Mouse (Mus musculus) neural tube, embryonic 14.5 days (tissue): Measurements from ENCODE around the gene D430042O09Rik. TPM values are rescaled to one million over a fixed set of nuclear protein-coding genes. Genes with fewer than 3 reads are reported as not detected.

Experiments
- ATAC-seq: fragments of 200-750 bp; cut with Nextera tagmentation; 2 replicates; pipeline ENCODE4 v1.8.0; 2017; ENCODE audit warnings: low read depth, mild to moderate bottlenecking, moderate TSS enrichment, moderate library complexity
- H3K27ac ChIP-seq: fragments of 300-500 bp; sonication (generic); 2 replicates; pipeline ENCODE4 v1.5.1; 2014; ENCODE audit warnings: low read depth, mild to moderate bottlenecking, control low read depth, low read length, moderate library complexity, mixed read lengths
- H3K27me3 ChIP-seq: fragments of 300-500 bp; sonication (generic); 2 replicates; pipeline ENCODE4 v1.6.1; 2014; ENCODE audit warnings: low read length; ENCODE audit not compliant: control insufficient read depth, insufficient read depth
- H3K36me3 ChIP-seq: fragments of 300-500 bp; sonication (generic); 2 replicates; pipeline ENCODE4 v1.6.1; 2014; ENCODE audit warnings: low read length, mixed read lengths; ENCODE audit not compliant: control insufficient read depth, insufficient read depth
- H3K4me1 ChIP-seq: fragments of 300-500 bp; sonication (generic); 2 replicates; pipeline ENCODE4 v1.6.1; 2014; ENCODE audit warnings: low read length; ENCODE audit not compliant: control insufficient read depth, insufficient read depth
- H3K4me2 ChIP-seq: fragments of 300-500 bp; sonication (generic); 2 replicates; pipeline ENCODE4 v1.6.1; 2014; ENCODE audit warnings: mild to moderate bottlenecking, low read depth, low read length, control low read depth
- H3K4me3 ChIP-seq: fragments of 300-500 bp; sonication (generic); 2 replicates; pipeline ENCODE4 v1.5.1; 2014; ENCODE audit warnings: low read depth, low read length, control low read depth, mixed read lengths
- H3K9ac ChIP-seq: fragments of 300-500 bp; sonication (generic); replicated peaks from 2 replicates; pipeline ENCODE4 v1.6.1; 2014; ENCODE audit warnings: low read depth, mild to moderate bottlenecking, control low read depth, low read length, mixed read lengths
- H3K9me3 ChIP-seq: fragments of 300-500 bp; sonication (generic); 2 replicates; pipeline ENCODE4 v1.6.1; 2016; ENCODE audit warnings: low read length; ENCODE audit not compliant: control insufficient read depth
- WGBS: fragments of 180-500 bp; shearing (Covaris S2); extraction: QIAGEN DNeasy Blood & Tissue Kit; methylation state at CpG from one replicate; pipeline ENCODE4 v1.1.7; 2014; 5-methylcytosine and 5-hydroxymethylcytosine counted together
- polyA plus RNA-seq: library from polyadenylated mRNA; unstranded; fragments of >200 nt; fragmentation: Nextera tagmentation; extraction: Ambion mirVana; gene quantifications from 2 replicates; pipeline ENCODE4 v1.2.1, GENCODE M21; 2014

D430042O09Rik gene
- polyA plus RNA-seq, 1 experiment from 2014 or later = 6.8 TPM

DNA sequence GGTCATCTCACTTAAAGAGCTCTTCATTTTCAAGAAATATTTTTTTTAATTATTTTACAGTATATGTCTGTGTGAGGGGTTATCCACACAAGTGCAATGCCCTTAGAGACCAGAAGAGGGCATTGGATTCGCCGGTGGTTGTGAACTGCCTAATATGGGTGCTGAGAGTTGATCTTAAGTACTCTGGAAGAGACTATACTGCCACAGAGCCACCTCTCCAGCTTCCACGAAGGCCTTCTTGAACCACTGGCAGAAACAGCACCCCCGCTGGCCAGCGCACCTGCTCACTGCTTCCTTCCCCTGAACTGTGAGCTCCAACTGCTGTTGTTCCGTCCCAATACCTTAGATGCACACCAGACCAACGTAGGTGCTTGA lies 39.6 kb downstream of the D430042O09Rik start:
- WGBS = 66% methylated on average over 7 of the region's 7 CpGs
- H3K4me2 ChIP-seq = no peak overlapping the region
- no peak overlapping the region for H3K9ac ChIP-seq
- no peaks in the 10 kb centered on the region for H3K9me3 ChIP-seq
- no peak overlapping the region for H3K27ac ChIP-seq
- no peak for ATAC-seq
- H3K4me1 ChIP-seq = no peaks in the 10 kb centered on the region
- no peaks in the 10 kb centered on the region for H3K27me3 ChIP-seq
- no peak overlapping the region for H3K4me3 ChIP-seq
- no peaks in the 10 kb centered on the region for H3K36me3 ChIP-seq

GRCm38 (mm10) chr7:125748186-125748585 lies 40.5 kb downstream of the D430042O09Rik start:
- H3K36me3 ChIP-seq = no peaks in the 10 kb centered on the region
- H3K4me3 ChIP-seq = no peak overlapping the region
- H3K27ac ChIP-seq = no peak overlapping the region
- no peaks in the 10 kb centered on the region for H3K4me1 ChIP-seq
- no peak for ATAC-seq
- no peaks in the 10 kb centered on the region for H3K27me3 ChIP-seq
- 56% methylated on average over 3 of the region's 3 CpGs for WGBS
- no peak overlapping the region for H3K9ac ChIP-seq
- H3K4me2 ChIP-seq = no peak overlapping the region
- H3K9me3 ChIP-seq = no peaks in the 10 kb centered on the region

GRCm38 (mm10) chr7:125752699-125753325 lies 45.1 kb downstream of the D430042O09Rik start:
- no peak for ATAC-seq
- H3K4me3 ChIP-seq = no peak overlapping the region
- WGBS = 87% methylated on average over 7 of the region's 7 CpGs
- no peak overlapping the region for H3K27ac ChIP-seq
- H3K4me1 ChIP-seq = no peaks in the 10 kb centered on the region
- no peak overlapping the region for H3K4me2 ChIP-seq
- H3K9me3 ChIP-seq = no peaks in the 10 kb centered on the region
- H3K27me3 ChIP-seq = no peaks in the 10 kb centered on the region
- H3K9ac ChIP-seq = no peak overlapping the region
- H3K36me3 ChIP-seq = no peaks in the 10 kb centered on the region

GRCm38 (mm10) chr7:125753326-125753715 lies 45.6 kb downstream of the D430042O09Rik start:
- no peak for ATAC-seq
- H3K4me2 ChIP-seq = no peak overlapping the region
- H3K4me1 ChIP-seq = no peaks in the 10 kb centered on the region
- H3K9ac ChIP-seq = no peak overlapping the region
- no peaks in the 10 kb centered on the region for H3K36me3 ChIP-seq
- H3K27me3 ChIP-seq = no peaks in the 10 kb centered on the region
- no peak overlapping the region for H3K4me3 ChIP-seq
- 90% methylated on average over 3 of the region's 3 CpGs for WGBS
- H3K9me3 ChIP-seq = no peaks in the 10 kb centered on the region
- no peak overlapping the region for H3K27ac ChIP-seq

GRCm38 (mm10) chr7:125756806-125757205 lies 49.1 kb downstream of the D430042O09Rik start:
- Histone ChIP-seq H3K27ac (no peak overlapping the region), H3K9me3 (no peaks in the 10 kb centered on the region), H3K4me1 (no peaks in the 10 kb centered on the region), H3K4me2 (no peak overlapping the region), H3K4me3 (no peak overlapping the region), H3K9ac (no peak overlapping the region), H3K27me3 (no peaks in the 10 kb centered on the region), H3K36me3 (no peaks in the 10 kb centered on the region)
- ATAC-seq = no peak
- WGBS = 76% methylated on average over 6 of the region's 6 CpGs

DNA sequence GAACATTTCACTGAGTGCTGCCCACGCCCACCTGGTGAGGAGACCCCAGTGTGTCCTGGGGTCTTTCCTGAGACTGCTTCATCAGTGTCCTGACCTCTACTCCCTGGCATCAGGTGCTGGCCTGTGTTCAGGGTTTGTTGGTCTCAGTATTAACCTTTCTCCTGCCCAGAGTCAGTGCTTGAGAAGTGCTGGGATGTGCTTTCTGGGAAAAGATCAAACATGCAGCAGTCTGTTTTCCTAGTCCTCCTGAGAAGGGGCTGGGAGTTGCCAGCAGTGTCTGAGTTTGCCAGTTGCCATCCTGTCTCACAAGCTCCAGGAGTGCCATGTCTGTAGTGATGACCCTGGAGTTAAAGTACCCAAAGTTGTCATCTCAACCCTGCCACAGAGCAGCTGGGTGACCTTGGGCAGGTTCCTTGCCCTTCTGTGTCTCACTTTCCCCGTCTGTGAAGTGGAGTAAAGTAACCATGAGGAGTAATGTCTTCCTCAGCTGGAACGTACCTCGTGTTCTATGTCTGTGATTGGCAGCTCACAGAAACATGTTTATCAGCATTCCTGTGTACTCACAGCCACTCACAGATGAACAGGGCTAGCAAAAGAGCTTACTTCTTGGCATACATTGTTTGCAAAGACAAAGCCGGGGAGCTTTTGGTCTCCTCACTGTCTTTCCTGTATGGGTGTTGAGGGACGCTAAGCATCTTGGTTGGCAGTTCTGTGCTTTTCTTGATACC lies 50.4 kb downstream of the D430042O09Rik start:
- H3K9ac ChIP-seq = no peak overlapping the region
- ATAC-seq = no peak
- 91% methylated on average over 6 of the region's 6 CpGs for WGBS
- no peak overlapping the region for H3K4me2 ChIP-seq
- no peaks in the 10 kb centered on the region for H3K36me3 ChIP-seq
- H3K27ac ChIP-seq = no peak overlapping the region
- no peak overlapping the region for H3K4me3 ChIP-seq
- H3K4me1 ChIP-seq = no peaks in the 10 kb centered on the region
- H3K27me3 ChIP-seq = no peaks in the 10 kb centered on the region
- no peaks in the 10 kb centered on the region for H3K9me3 ChIP-seq

DNA sequence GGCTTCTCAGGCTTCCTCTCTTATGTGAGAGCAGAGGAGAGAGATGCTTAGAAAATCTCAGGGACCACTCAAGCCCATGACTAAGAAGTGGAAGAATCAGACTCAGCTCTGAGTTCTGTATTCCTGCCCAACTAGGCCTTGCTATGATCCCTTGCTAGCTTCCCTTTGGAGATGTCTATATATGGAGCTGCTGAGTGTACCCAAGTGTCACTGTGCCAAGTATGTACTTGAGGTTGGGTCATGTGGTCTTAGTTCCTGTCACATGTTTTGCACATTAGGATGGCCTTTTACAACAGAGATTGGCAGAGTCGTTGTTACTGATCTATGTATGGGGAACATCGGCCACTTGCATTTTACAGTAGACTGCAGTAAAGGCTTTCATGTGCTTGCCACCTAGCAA lies 54.6 kb downstream of the D430042O09Rik start:
- no peak overlapping the region for H3K4me2 ChIP-seq
- no peak overlapping the region for H3K27ac ChIP-seq
- H3K4me3 ChIP-seq = no peak overlapping the region
- ATAC-seq = no peak
- no peak overlapping the region for H3K9ac ChIP-seq
- H3K4me1 ChIP-seq = 0 out of 2 replicates have a peak, but pooled peaks cover 4% of the 10 kb centered on the region
- WGBS = 53% methylated on average over 2 of the region's 2 CpGs
- no peaks in the 10 kb centered on the region for H3K9me3 ChIP-seq
- no peaks in the 10 kb centered on the region for H3K27me3 ChIP-seq
- H3K36me3 ChIP-seq = no peaks in the 10 kb centered on the region

- no peaks in the 10 kb centered on the region for H3K9me3 ChIP-seq
- no peak overlapping the region for H3K4me2 ChIP-seq
- no peaks in the 10 kb centered on the region for H3K36me3 ChIP-seq
- WGBS = 21% methylated on average over 7 of the region's 7 CpGs
- 0 out of 2 replicates have a peak overlapping the region, but pooled peaks have one; percentile 39 for H3K27ac ChIP-seq
- H3K4me3 ChIP-seq = no peak overlapping the region
- H3K9ac ChIP-seq = no peak overlapping the region
- peak; percentile 35; the same call in 1 of the 2 replicates for ATAC-seq
- no peaks in the 10 kb centered on the region for H3K27me3 ChIP-seq
- 0 out of 2 replicates have a peak, but pooled peaks cover 7% of the 10 kb centered on the region for H3K4me1 ChIP-seq
These were observed 55.5 kb downstream of the D430042O09Rik start for GRCm38 (mm10) chr7:125762883-125763830.
